Mouse (Mus musculus): ENCODE data around the gene Ccdc157. TPM values are rescaled to one million over a fixed set of nuclear protein-coding genes. Genes with fewer than 3 reads are reported as not detected.

Ccdc157 gene
- polyA plus RNA-seq, 1 experiment from 2014 or later: 6.6 TPM

- Histone ChIP-seq H3K27me3 (ENCODE audit: insufficient read depth, low read length) (no peaks in the 10 kb centered on the region), H3K9me3 (ENCODE audit: low read depth, low read length) (no peaks in the 10 kb centered on the region), H3K9ac (no peak overlapping the region), H3K36me3 (ENCODE audit: insufficient read depth) (no peaks in the 10 kb centered on the region), H3K4me3 (ENCODE audit: low read depth, low read length) (no peak overlapping the region), H3K4me2 (no peak overlapping the region), H3K27ac (ENCODE audit: low read depth) (no peak overlapping the region), H3K4me1 (ENCODE audit: insufficient read depth) (no peaks in the 10 kb centered on the region)
- no peak for TF ChIP-seq CTCF (IDR thresholded peaks at IDR 0.05; ENCODE audit: low read depth)
- no peak for DNase-seq
- ATAC-seq (ENCODE audit: insufficient read depth): no peak
- 59% methylated on average over 5 of the region's 5 CpGs for WGBS
Measured at GRCm38 (mm10) chr11:4155641-4156040, 4.5 kb downstream of the Ccdc157 start.

DNA sequence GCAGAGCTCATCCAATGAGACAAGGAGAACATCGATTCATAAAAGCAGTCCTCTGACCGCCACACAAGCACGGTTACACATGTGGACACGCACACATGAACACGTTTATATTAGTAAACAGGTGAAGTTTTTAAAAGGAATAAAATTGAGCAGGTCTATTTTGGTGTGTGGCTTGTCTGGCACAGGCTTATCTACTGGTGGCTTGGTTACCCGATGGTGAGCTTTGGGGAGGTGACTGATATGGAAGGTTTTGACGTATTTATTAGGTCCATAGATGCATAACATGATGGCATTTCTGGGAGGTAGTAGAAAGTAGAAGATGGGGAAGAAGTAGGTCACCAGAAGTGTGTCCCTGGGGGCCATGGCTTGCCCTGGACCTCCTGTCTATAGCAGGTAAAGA lies 6.4 kb downstream of the Ccdc157 start:
- Histone ChIP-seq H3K9ac (no peak overlapping the region), H3K9me3 (ENCODE audit: low read depth, low read length) (no peaks in the 10 kb centered on the region), H3K27me3 (ENCODE audit: insufficient read depth, low read length) (no peaks in the 10 kb centered on the region), H3K4me3 (ENCODE audit: low read depth, low read length) (no peak overlapping the region), H3K4me1 (ENCODE audit: insufficient read depth) (no peaks in the 10 kb centered on the region), H3K36me3 (ENCODE audit: insufficient read depth) (peaks cover 4% of the 10 kb centered on the region; the same call in 1 of the 2 replicates), H3K27ac (ENCODE audit: low read depth) (no peak overlapping the region), H3K4me2 (no peak overlapping the region)
- 90% methylated on average over 7 of the region's 7 CpGs for WGBS
- no peak for TF ChIP-seq CTCF (IDR thresholded peaks at IDR 0.05; ENCODE audit: low read depth)
- DNase-seq (no peak), ATAC-seq (ENCODE audit: insufficient read depth) (no peak)

- ATAC-seq (ENCODE audit: insufficient read depth): no peak
- no peak overlapping the region for H3K4me3 ChIP-seq (ENCODE audit: low read depth, low read length)
- no peaks in the 10 kb centered on the region for H3K4me1 ChIP-seq (ENCODE audit: insufficient read depth)
- no peak for TF ChIP-seq CTCF (IDR thresholded peaks at IDR 0.05; ENCODE audit: low read depth)
- 91% methylated on average over 6 of the region's 6 CpGs for WGBS
- peaks cover 15% of the 10 kb centered on the region; the same call in 1 of the 2 replicates for H3K36me3 ChIP-seq (ENCODE audit: insufficient read depth)
- DNase-seq: no peak
- no peak overlapping the region for H3K27ac ChIP-seq (ENCODE audit: low read depth)
- H3K9ac ChIP-seq: no peak overlapping the region
- no peaks in the 10 kb centered on the region for H3K9me3 ChIP-seq (ENCODE audit: low read depth, low read length)
- H3K27me3 ChIP-seq (ENCODE audit: insufficient read depth, low read length): no peaks in the 10 kb centered on the region
- H3K4me2 ChIP-seq: no peak overlapping the region
Measured at GRCm38 (mm10) chr11:4149886-4150285, 10.2 kb downstream of the Ccdc157 start.

GRCm38 (mm10) chr11:4148536-4149156 lies 11.4 kb downstream of the Ccdc157 start:
- Histone ChIP-seq H3K4me1 (ENCODE audit: insufficient read depth) (no peaks in the 10 kb centered on the region), H3K9ac (no peak overlapping the region), H3K36me3 (ENCODE audit: insufficient read depth) (peaks cover 26% of the 10 kb centered on the region), H3K4me2 (no peak overlapping the region), H3K27me3 (ENCODE audit: insufficient read depth, low read length) (no peaks in the 10 kb centered on the region), H3K9me3 (ENCODE audit: low read depth, low read length) (no peaks in the 10 kb centered on the region), H3K4me3 (ENCODE audit: low read depth, low read length) (no peak overlapping the region), H3K27ac (ENCODE audit: low read depth) (no peak overlapping the region)
- no peak for DNase-seq
- WGBS: 82% methylated on average over 9 of the region's 9 CpGs
- no peak for TF ChIP-seq CTCF (IDR thresholded peaks at IDR 0.05; ENCODE audit: low read depth)
- ATAC-seq (ENCODE audit: insufficient read depth): no peak

DNA sequence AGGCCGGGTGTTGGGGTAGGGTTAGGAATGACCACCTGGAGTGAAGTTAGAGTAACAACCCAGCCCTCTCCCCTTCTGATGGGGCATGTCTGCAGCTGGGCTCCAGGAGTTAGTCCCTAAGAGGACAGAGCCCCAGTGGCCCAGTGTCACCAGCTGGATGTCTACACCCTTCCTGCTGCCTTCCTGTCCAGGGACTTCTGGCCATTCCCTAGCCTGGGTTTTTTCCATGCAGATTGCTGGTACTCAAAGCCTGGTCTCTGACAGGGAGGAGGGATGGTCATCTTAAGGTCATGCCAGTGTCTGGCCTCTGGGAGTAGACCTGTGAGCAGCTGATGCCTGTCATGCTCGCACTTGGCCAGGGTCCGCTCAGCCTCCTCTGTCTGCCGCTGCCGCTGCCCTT lies 12.0 kb downstream of the Ccdc157 start:
- Histone ChIP-seq H3K36me3 (ENCODE audit: insufficient read depth) (peaks cover 31% of the 10 kb centered on the region), H3K4me2 (no peak overlapping the region), H3K9ac (no peak overlapping the region), H3K4me3 (ENCODE audit: low read depth, low read length) (no peak overlapping the region), H3K27ac (ENCODE audit: low read depth) (no peak overlapping the region), H3K9me3 (ENCODE audit: low read depth, low read length) (no peaks in the 10 kb centered on the region), H3K4me1 (ENCODE audit: insufficient read depth) (no peaks in the 10 kb centered on the region), H3K27me3 (ENCODE audit: insufficient read depth, low read length) (no peaks in the 10 kb centered on the region)
- TF ChIP-seq CTCF (IDR thresholded peaks at IDR 0.05; ENCODE audit: low read depth): no peak
- 87% methylated on average over 5 of the region's 5 CpGs for WGBS
- DNase-seq (no peak), ATAC-seq (ENCODE audit: insufficient read depth) (no peak)

- DNase-seq (no peak), ATAC-seq (ENCODE audit: insufficient read depth) (no peak)
- Histone ChIP-seq H3K9ac (no peak overlapping the region), H3K9me3 (ENCODE audit: low read depth, low read length) (no peaks in the 10 kb centered on the region), H3K27ac (ENCODE audit: low read depth) (no peak overlapping the region), H3K36me3 (ENCODE audit: insufficient read depth) (peaks cover 39% of the 10 kb centered on the region), H3K27me3 (ENCODE audit: insufficient read depth, low read length) (no peaks in the 10 kb centered on the region), H3K4me3 (ENCODE audit: low read depth, low read length) (no peak overlapping the region), H3K4me2 (no peak overlapping the region), H3K4me1 (ENCODE audit: insufficient read depth) (no peaks in the 10 kb centered on the region)
- WGBS: 74% methylated on average over 10 of the region's 10 CpGs
- no peak for TF ChIP-seq CTCF (IDR thresholded peaks at IDR 0.05; ENCODE audit: low read depth)
Measured at GRCm38 (mm10) chr11:4147098-4147497, 13.0 kb downstream of the Ccdc157 start.

DNA sequence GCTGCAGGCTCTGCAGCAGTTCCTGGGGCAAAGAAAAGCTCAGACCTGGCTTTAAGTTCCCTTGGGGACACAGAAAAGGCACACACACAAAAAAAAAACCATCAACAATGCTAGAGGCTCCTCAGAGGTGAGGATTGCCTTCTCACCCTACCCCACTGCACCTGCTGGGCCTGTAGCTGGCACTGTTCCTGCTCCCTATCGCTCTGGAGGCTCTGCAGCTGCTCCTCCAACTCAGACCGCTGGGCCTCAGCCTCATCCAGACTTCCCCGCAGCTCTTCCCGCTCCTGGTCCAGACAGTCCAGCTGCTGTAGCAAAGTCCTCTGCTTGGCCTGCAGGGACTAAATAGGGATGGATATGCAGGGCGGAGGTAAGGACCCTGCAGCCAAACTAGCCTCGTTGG lies 13.7 kb downstream of the Ccdc157 start:
- Histone ChIP-seq H3K36me3 (ENCODE audit: insufficient read depth) (peaks cover 46% of the 10 kb centered on the region), H3K9me3 (ENCODE audit: low read depth, low read length) (no peaks in the 10 kb centered on the region), H3K4me3 (ENCODE audit: low read depth, low read length) (no peak overlapping the region), H3K9ac (no peak overlapping the region), H3K27ac (ENCODE audit: low read depth) (no peak overlapping the region), H3K4me2 (no peak overlapping the region), H3K4me1 (ENCODE audit: insufficient read depth) (no peaks in the 10 kb centered on the region), H3K27me3 (ENCODE audit: insufficient read depth, low read length) (no peaks in the 10 kb centered on the region)
- WGBS: 64% methylated on average over 6 of the region's 6 CpGs
- ATAC-seq (ENCODE audit: insufficient read depth) (no peak), DNase-seq (no peak)
- TF ChIP-seq CTCF (IDR thresholded peaks at IDR 0.05; ENCODE audit: low read depth): no peak

Data from lung, embryonic 14.5 days (tissue).